Mouse (Mus musculus): ENCODE data around the gene Megf8.

Gene Megf8

DNA sequence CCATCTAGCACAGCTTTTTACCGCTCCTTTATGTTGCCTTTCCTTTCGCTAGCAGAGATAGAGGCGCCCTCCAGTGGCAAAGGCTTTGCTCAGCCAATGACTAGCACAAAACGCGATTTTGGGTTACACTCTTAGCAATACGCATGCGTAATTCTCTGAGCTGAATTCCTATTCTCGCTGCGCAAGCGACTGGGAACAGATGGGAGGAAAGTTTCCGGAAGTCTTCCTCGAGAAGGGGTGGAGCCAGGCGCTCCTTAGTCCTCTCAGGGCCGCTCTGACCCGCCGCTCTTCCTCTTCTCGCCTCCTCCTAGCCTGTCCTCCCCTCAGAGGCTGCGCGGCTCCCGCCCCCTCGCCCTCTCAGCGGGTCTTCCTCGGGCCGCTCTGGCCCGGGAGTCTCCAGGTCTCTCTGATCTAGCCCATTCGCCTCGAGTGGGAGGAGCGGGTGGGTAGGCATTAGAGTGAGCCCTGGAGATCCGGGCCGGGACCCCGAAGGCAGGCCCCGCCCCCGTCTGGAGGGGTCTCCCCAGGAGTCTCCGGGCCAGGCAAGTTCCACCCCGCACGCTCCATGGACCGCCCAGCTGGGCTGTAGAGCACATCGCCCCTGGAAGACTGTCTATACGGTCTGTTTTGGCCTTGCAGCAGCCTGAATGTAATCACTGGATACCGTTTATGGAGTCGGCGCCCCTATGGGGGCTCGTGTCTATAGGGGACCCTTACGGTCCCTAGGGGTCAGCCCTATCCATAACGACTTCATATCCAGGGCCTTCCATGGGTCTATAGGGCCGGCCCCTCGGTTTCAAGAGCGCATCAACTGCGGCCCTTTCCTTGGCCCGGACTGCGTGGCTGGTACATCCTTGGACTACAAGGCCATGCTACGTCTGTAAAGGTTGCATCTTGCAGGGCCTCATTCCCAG, at the start of gene Megf8:
Megf8 (plus strand) TSS at position 633 of the 914 bp plus-strand sequence.
- DNase-seq (ENCODE audit: low spot score): peak; percentile 78

DNA sequence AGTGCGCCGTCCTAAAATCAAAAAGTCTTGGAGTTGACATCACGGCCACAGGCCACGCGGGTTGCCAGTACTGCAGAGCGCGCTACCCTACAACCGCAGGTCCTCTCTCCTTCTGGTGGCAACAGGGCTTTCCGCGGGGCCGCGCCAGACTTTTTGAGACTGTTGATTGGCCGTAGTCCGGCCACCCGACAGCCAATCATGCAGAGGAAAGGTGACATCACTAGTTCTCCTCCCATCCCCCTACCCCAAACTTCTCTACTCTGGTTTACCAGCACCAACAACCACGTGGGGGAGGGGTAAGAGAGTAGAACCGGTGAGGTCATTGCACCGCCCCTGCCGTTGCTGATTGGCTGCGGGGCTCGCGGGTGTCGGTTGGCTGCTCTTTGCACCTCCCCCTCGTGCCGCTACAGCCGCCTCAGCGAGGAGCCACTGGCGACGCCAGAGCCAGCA, 49.6 kb upstream of the Megf8 start, which contains the start of gene Cic:
Cic (plus strand) TSS at position 404 of the 450 bp plus-strand sequence.
- DNase-seq (ENCODE audit: low spot score): peak; percentile 90

DNA sequence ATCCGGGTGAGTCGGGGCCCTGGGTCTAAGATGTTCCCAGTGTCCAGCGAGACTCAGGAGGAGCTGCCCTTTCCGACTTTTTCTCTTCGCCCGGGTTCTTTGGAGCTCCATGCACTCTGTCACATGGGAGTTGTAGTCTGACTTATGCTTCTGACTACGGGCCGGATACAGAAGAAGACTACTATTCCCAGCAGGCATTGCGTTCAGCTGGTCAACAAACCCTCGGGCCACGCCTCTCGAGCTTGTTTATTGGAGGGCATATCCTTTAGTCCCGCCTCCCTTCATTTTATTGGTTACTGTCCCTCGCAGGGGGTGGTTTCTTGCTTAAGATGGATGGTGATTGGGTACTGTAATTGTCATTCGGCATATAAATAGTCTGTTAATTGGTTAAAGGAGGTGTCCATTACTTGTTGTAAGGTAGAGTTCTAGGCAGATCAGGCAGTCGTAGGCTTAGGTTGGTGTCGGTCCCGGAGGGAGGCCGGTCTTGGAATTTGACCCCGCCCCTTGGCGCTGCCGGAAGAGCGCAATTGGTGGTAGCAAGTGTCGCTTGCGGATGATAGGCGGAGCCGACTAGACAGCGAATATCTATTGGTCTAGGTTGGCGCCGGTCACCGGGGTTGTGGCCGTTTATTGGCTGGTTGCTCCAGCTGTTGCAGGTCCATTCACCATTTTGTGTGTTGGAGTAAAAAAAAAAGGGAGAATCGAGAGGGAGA, 49.1 kb upstream of the Megf8 start:
- DNase-seq (ENCODE audit: low spot score): peak; percentile 93

GRCm38 (mm10) chr7:25268588-25268987, 48.4 kb upstream of the Megf8 start:
- DNase-seq (ENCODE audit: low spot score): no peak

DNA sequence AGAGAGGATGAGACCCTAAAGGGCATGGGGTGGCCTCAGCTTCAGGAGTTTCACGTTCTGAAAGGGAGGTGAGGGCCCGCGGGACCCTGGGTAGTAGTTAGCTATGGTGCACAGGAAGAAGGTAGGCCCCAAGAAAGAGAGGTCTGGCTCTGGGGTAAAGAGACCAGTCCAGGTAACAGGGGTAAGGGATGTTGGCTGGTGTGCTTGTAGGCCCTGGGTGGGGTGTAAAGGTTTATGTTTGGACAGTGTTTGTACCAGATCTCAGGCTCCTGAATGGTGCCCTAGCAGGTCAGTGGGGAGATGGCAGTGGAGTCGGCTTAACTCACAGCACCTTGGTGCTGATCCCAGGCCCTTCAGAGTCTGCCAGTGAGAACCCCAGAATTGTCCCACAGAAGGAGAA, 47.9 kb upstream of the Megf8 start:
- DNase-seq (ENCODE audit: low spot score): no peak

- no peak for DNase-seq (ENCODE audit: low spot score)
Measured at GRCm38 (mm10) chr7:25269545-25270271, 47.3 kb upstream of the Megf8 start.

DNA sequence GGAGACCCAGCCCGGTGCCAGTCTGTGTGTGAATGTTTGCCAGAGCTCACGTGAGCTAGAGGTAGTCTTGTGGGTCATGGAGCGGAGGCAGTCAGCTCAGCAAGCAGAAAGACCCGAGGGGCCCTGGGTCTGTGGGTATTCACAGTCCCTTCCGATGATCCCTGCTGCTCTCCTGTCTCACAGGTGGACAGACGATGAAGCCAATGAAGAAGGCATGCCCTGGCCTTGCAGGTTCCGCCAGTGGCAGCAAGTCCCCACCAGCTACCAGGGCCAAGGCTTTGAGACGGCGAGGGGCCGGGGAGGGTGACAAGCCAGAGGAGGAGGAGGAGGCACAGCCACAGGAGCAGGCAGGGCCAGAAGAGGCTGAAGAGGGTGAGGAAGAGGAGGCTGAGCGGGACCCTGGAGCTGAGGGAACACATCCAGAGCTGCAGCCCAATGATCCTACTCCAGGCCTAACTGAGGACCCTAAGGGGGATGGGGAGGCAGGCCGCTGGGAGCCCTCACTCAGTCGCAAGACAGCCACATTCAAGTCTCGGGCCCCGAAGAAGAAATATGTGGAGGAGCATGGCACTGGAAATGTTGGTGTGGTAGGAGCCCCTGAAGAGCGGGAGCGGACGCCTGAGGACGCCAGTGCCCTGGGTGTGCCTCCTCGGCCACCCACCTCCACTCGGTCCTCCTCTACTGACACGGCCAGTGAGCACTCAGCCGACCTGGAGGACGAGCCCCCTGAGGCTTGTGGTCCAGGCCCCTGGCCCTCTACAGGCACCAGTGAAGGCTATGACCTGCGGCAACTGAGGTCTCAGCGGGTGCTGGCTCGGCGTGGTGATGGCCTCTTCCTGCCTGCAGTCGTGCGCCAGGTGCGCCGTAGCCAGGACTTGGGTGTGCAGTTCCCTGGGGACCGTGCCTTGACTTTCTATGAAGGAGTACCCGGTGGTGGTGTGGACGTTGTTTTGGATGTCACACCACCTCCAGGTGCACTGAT, 46.0 kb upstream of the Megf8 start:
- no peak for DNase-seq (ENCODE audit: low spot score)

DNA sequence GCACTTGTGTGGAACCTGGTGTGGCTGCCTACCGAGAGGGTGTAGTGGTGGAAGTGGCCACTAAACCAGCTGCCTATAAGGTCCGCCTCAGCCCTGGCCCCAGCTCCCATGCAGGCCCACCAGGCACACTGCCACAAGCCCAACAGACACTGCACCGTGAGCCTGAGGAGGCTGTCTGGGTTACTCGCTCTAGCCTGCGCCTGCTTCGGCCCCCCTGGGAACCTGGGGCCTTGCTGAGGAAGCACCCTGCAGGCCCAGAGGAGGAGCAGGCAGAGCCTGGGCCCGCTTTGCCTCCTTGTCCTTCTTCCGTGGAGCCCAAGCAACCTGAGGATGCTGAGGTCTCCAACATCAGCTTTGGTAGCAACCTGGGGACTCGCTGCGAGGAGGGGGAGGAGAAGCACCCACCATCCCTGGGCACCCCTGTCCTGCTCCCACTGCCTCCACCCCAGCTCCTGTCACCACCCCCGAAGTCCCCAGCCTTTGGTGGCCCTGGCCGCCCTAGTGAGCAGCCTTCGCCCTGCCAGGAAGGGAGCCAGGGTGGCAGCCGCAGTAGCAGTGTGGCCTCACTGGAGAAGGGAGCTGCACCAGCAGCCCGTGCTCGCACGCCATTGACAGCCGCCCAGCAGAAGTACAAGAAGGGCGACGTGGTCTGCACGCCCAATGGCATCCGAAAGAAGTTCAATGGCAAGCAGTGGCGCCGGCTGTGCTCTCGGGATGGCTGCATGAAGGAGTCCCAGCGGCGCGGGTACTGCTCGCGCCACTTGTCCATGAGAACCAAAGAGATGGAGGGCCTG, 45.1 kb upstream of the Megf8 start:
- no peak for DNase-seq (ENCODE audit: low spot score)

DNA sequence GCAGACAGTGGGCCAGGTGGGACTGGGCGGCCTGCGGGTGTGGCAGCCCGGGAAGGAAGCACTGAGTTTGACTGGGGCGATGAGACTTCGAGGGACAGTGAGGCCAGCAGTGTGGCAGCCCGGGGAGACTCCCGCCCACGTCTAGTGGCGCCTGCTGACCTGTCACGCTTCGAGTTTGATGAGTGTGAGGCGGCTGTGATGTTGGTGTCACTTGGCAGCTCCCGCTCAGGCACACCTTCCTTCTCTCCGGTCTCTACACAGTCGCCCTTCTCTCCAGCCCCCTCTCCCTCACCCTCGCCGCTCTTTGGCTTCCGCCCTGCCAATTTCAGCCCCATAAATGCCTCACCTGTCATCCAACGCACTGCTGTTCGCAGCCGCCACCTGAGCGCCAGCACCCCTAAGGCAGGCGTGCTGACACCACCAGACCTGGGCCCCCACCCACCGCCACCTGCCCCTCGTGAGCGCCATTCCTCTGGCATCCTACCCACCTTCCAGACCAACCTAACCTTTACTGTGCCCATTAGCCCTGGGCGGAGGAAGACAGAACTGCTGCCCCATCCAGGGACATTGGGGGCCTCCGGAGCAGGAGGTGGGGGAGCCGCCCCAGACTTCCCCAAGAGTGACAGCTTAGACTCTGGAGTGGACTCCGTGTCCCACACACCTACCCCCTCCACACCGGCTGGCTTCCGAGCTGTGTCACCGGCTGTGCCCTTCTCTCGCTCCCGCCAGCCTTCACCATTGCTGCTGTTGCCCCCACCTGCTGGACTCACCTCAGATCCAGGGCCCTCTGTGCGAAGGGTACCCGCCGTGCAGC, 44.3 kb upstream of the Megf8 start:
- DNase-seq (ENCODE audit: low spot score): no peak

GRCm38 (mm10) chr7:25273259-25274241, 43.4 kb upstream of the Megf8 start:
- no peak for DNase-seq (ENCODE audit: low spot score)

- DNase-seq (ENCODE audit: low spot score): no peak
Measured at GRCm38 (mm10) chr7:25274571-25274970, 42.4 kb upstream of the Megf8 start.

- DNase-seq (ENCODE audit: low spot score): no peak
Measured at GRCm38 (mm10) chr7:25274996-25275395, 42.0 kb upstream of the Megf8 start.

- DNase-seq (ENCODE audit: low spot score): no peak
Measured at GRCm38 (mm10) chr7:25275555-25276298, 41.2 kb upstream of the Megf8 start.

DNA sequence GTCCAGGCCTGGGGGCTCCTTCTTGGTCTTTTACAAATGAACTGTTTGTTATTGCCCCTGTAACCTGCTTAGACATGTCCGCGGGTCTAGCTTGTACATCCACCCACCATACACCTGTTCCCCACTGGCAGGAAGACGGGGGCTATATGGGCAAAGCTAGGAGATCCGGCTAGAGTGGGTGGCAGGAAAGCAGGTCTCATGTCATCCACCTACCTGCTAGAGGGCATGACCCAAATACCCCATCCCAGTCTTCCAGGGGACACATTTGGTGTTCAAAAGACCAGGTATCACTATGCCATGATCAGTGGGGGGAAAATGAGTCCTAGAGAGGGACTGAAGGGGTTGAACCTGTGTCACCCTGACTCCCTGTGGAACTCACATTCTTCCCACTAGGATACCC, 39.6 kb upstream of the Megf8 start:
- DNase-seq (ENCODE audit: low spot score): no peak

GRCm38 (mm10) chr7:25277998-25278340, 39.0 kb upstream of the Megf8 start:
- no peak for DNase-seq (ENCODE audit: low spot score)

DNA sequence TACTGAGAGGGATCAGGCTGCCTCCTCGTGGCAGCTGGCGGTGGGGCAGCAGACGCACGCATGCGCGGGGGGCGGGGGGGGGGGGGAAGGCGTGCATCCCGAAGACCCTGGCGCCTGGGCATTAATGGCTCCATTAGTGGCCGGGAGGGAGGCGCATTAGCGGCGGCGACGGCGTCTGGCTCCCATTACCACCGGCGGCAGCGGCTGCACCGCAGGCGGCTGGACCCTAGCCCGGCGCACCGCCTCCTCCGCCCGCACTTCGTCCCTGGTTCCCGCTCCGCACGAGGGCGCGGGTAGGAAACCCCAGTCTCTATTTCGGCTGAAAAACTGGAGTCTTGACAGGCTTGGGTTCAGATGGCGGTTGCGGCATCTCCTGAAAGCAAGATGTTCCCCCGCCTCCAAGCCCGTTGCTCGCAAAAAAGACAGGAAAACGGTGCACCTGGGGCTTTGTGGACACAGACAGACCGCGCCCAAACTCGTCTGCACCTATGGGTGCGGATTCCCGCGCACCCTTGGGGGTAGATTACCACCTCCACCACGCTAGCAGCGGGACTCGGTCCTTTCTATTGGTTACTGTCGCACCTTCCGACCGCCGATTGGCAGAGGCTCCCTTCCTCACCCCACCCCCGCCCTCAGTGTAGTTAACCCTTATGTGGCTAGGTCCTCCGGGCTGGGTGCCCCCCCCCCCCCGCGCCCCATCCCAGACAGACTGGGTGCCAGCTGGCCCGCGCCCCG, 38.5 kb upstream of the Megf8 start:
- no peak for DNase-seq (ENCODE audit: low spot score)

Measured in urinary bladder, postnatal 10 days (tissue).